Mouse (Mus musculus) large intestine, adult 2 months (tissue): ENCODE data around the gene Thap3. TPM values are rescaled to one million over a fixed set of nuclear protein-coding genes. Genes with fewer than 3 reads are reported as not detected.

Experiments used
- DNase-seq: peaks from one replicate; pipeline ENCODE4 v3.0.0-alpha.2; 2012; ENCODE audit warnings: low read depth, low spot score
- WGBS: fragments of 180-500 bp; shearing (Covaris S2); methylation state at CpG from one replicate; pipeline ENCODE4 v1.1.7; 2018; 5-methylcytosine and 5-hydroxymethylcytosine counted together
- polyA plus RNA-seq: library from polyadenylated mRNA; depleted of rRNA; stranded (reverse); fragments of >200 nt; gene quantifications from 2 replicates; pipeline ENCODE4 v1.2.3, GENCODE M21; 2012

Gene Thap3
- polyA plus RNA-seq, 1 experiment: 21.0 TPM

DNA sequence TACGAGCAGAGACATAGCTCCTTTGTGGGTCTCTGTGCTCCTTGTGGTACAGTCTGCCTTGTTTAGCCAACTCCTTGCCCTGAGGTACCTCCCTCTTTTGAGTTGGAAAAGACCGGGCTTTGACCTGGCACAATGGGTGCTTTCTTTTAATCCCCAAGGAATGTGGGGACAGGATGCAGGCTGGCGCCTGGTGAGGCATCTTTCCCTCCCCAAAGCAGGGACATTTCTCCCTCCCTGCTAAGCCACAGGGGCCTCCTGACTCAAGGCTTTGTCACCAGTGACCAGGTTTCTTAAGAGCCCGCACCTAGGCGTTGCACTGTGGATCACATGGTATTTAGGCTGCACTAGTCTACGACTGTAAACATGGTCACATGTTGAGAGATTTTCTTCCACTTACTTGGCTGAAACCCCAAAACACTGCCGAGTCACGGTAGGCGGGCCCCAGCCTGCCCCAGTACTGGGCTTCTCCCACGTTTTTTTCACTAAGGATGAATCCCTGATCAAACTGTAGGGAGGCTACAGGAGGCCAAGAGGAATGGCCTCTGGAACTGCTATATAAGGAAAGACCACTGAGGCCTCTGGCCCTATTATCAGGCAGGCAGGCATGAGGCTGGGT lies 21.4 kb upstream of the Thap3 start:
- 2% methylated on average over 10 of the region's 10 CpGs for WGBS
- no peak for DNase-seq

DNA sequence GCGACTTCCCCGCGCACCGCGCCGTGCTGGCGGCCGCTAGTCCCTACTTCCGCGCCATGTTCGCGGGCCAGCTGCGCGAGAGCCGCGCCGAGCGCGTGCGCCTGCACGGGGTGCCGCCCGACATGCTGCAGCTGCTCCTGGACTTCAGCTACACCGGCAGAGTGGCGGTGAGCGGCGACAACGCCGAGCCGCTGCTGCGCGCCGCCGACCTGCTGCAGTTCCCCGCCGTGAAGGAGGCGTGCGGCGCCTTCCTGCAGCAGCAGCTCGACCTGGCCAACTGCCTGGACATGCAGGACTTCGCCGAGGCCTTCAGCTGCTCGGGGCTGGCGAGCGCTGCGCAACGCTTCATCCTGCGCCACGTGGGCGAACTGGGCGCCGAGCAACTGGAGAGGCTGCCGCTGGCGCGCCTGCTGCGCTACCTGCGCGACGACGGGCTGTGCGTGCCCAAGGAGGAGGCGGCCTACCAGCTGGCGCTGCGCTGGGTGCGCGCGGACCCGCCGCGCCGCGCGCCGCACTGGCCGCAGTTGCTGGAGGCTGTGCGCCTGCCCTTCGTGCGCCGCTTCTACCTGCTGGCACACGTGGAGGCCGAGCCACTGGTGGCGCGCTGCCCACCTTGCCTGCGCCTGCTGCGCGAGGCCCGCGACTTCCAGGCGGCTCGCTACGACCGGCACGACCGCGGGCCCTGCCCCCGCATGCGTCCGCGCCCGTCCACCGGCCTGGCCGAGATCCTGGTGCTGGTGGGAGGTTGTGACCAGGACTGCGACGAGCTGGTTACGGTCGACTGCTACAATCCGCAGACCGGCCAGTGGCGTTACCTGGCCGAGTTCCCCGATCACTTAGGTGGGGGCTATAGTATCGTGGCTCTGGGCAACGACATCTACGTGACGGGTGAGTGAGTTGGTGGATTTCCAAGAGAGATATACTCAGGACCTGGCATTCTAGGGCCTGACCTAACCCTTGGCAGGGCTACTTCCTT lies 20.6 kb upstream of the Thap3 start:
- WGBS: under 1% methylated on average over 115 of the region's 115 CpGs

GRCm38 (mm10) chr4:152008622-152009075 lies 19.9 kb upstream of the Thap3 start, which contains the start of gene Klhl21:
Gene Klhl21 (plus strand): TSS chr4:152008803.
- WGBS: under 1% methylated on average over 45 of the region's 45 CpGs
- peak; percentile 83 for DNase-seq

More for the DNA sequence above, 20.6 kb upstream of the Thap3 start:
- DNase-seq: no peak

DNA sequence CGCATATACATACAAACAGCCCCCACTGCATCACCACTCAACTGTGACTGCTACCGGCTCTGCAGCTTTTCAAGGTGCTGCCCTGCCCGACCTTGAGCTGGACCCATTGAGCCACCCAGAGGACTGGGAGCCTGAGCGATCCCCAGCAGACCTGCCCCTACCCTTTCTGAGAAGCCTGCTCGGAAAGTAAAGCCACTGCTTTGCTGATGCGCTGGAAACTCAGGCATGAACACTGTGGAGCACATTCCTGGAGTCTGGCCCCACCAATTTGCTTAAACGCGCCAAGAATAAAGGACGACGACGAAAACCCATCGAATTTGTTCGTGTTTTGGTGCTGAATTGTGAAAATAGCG lies 19.3 kb upstream of the Thap3 start:
- DNase-seq: no peak
- WGBS: 1% methylated on average over 14 of the region's 14 CpGs

DNA sequence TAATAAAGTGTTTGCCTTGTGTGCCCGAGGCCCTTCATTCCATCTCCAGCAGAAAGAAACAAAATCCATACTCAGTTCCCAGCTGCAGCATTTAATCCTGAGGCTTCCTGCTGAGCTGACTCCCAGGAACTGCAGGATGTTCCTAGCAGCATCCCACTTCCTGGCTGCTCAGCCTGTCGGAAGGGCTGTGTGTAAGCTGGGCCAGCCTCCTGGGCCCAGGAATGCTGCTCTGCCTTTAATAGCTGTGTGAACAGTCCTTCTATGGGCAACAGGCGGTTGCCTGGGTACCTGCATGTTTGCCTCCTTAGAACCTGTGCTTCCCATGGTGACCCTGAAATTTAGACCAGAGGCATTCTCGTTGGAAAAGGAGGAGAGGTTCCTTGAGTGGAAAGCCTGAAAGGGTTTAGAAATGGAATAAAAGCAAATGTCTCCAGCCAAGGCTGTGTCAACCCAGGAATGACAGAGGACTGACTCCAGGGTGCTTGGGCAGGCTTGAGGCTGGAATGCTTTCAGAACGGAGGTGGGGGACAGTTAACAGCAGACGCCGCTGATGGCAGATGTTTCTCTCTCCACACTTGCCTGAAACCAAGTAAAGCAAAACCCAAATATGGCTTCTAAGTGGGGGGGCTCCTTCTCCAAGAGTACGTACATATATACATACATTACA lies 18.8 kb upstream of the Thap3 start:
- no peak for DNase-seq
- WGBS: 16% methylated on average over 8 of the region's 8 CpGs

DNA sequence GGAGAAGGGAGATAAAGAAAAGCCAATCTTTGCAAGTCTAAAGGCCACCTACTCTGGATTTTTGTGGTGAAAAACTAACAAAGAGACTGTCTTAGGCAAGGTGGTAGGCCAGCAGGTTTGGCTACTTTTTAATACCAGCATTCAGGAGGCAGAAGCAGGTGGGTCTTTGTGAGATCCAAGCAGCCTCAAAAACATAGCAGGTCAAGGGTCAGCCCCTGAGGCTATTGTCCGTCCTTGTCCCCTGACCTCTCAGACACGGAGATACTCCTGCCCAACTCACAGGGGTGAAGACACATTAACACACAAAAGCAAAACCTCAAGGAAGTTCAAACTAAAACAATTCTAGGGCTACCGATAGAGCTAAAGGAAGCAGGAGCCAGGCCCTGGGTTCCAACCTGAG lies 18.0 kb upstream of the Thap3 start:
- WGBS: 66% methylated on average over 3 of the region's 3 CpGs
- DNase-seq: no peak

GRCm38 (mm10) chr4:152006137-152006536 lies 17.3 kb upstream of the Thap3 start:
- WGBS: 72% methylated on average over 6 of the region's 6 CpGs
- DNase-seq: no peak

GRCm38 (mm10) chr4:152002063-152002462 lies 13.3 kb upstream of the Thap3 start:
- DNase-seq: no peak
- 80% methylated on average over 3 of the region's 3 CpGs for WGBS

- no peak for DNase-seq
Measured at GRCm38 (mm10) chr4:152001335-152001734, 12.5 kb upstream of the Thap3 start.

DNA sequence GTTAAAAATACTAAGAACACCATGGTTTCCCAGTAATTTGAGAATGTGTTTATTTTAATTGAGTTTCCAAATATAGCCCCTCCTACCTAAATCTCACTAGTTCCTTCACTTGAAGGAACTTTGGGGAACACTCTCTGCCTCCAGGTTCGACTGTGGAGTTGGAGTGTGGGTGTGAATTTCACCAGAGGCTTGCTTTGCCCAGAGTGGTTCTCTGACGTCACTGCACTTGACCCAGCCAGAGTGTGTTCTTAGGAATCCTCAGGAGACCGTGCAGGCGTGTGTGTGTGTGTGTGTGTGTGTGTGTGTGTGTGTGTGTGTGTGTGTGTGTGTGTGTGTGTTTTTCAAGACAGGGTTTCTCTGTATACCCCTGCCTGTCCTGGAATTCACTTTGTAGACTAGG lies 12.1 kb upstream of the Thap3 start:
- WGBS: 36% methylated on average over 4 of the region's 4 CpGs
- DNase-seq: no peak

More at GRCm38 (mm10) chr4:152001335-152001734, 12.5 kb upstream of the Thap3 start:
- 66% methylated on average over 4 of the region's 4 CpGs for WGBS

DNA sequence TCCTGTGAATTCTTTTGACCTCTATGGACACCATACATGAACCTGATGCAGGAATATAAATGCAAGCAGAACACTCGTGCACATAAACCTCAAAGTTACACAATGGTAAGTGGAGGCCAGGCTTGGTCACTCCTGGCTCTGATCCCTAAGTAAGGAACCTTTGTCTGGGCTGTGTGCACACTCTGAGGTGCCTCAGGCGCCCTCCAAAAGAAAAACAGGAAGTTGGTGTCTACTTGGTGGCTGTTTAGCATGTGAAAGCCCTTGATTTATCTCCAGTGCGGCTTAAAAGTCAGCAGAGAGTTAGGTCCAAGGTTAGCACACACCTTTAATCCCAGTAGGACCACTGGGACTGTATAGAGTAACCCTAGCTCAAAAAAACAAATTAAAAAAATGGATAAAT lies 10.7 kb upstream of the Thap3 start:
- no peak for DNase-seq
- WGBS: 73% methylated on average over 3 of the region's 3 CpGs

- no peak for DNase-seq
- 71% methylated on average over 3 of the region's 3 CpGs for WGBS
Measured at GRCm38 (mm10) chr4:151997701-151998100, 8.9 kb upstream of the Thap3 start.

GRCm38 (mm10) chr4:151996951-151997222 lies 8.1 kb upstream of the Thap3 start:
- no peak for DNase-seq
- under 1% methylated on average over 13 of the region's 13 CpGs for WGBS

- under 1% methylated on average over 94 of the region's 94 CpGs for WGBS
Measured at GRCm38 (mm10) chr4:151996173-151996950, 7.6 kb upstream of the Thap3 start, which contains the start of gene Phf13. Gene Phf13 (minus strand): TSS chr4:151996258.

DNA sequence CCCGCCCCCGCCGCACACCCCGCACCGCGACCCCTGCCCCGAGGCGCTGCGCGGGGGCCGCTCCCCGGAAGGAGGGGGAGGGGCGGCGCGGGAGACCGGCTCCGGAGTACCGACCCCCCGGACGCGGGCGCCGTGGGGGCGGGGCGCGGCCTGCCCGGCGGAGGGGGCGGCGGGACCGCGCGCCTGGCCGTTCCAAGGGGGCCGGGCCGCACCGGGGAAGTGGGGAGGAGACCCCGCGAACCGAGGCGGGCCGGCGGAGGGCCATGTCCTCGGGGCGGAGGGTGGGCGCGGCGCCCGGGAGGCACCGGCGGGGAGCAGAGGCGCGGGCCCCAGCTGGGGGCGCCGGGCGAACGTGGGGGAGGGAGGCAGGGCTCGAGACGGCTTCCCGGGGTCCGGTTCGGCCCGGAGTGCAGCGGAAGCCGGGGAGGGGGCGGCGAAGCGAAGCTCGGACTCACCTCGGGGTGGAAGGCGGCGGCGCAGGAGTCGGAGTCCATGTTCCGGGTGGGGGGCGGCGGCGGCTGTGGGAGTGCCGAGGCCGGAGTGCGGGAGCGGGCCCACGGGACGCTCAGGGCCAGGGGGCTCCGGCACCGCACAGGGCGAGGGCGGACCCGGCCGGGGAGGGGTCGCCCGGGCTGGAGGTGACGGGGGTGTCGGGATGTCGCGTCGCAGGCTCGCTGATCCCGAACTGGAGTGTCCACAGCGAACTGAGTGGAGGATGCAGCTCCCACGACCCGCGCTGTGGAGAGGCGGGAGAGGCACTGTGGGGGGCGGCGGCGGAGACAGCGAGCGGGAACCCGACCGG lies 6.8 kb upstream of the Thap3 start:
- DNase-seq: no peak
- WGBS: 2% methylated on average over 85 of the region's 111 CpGs

More at GRCm38 (mm10) chr4:151996173-151996950, 7.6 kb upstream of the Thap3 start, which contains the start of gene Phf13:
- DNase-seq: peak; percentile 91

GRCm38 (mm10) chr4:151994228-151995171 lies 5.7 kb upstream of the Thap3 start:
- DNase-seq: no peak
- 6% methylated on average over 61 of the region's 61 CpGs for WGBS

GRCm38 (mm10) chr4:151993035-151993434 lies 4.2 kb upstream of the Thap3 start:
- WGBS: 79% methylated on average over 6 of the region's 6 CpGs
- no peak for DNase-seq

- 89% methylated on average over 9 of the region's 9 CpGs for WGBS
- no peak for DNase-seq
Measured at GRCm38 (mm10) chr4:151992091-151992490, 3.3 kb upstream of the Thap3 start.
